Mouse (Mus musculus): Measurements from ENCODE around the gene Vkorc1l1. TPM values are rescaled to one million over a fixed set of nuclear protein-coding genes. Genes with fewer than 3 reads are reported as not detected.
"Not testable (repeated sequence)": the region's sequence is repeated elsewhere in the genome, so short reads cannot be mapped to it uniquely, and the experiment has no call there.

Gene Vkorc1l1
- total RNA-seq (2021): 10 to 100 TPM; 14.6 to 15.9 TPM
- long read RNA-seq, experiment 1, full-length matches to known transcripts: 24 of 27 reads
- long read RNA-seq, experiment 1, partial matches to known transcripts: 0 of 27 reads
- long read RNA-seq, experiment 1, other reads (novel, unspliced or antisense): 3 of 27 reads
- long read RNA-seq, experiment 2, transcript Vkorc1l1-201 (3 exons, 3,112 nt): major isoform, 10 of 13 reads
- long read RNA-seq, experiment 2, partial matches to known transcripts: 0 of 13 reads
- long read RNA-seq, experiment 2, other reads (novel, unspliced or antisense): 3 of 13 reads

GRCm38 (mm10) chr5:129941495-129942045 is at the start of gene Vkorc1l1:
Gene Vkorc1l1, plus strand, starts transcription at chr5:129941970.
- intact Hi-C loops (cut with DNase I): no loop called here
- DNase-seq: peak; percentile 99

DNA sequence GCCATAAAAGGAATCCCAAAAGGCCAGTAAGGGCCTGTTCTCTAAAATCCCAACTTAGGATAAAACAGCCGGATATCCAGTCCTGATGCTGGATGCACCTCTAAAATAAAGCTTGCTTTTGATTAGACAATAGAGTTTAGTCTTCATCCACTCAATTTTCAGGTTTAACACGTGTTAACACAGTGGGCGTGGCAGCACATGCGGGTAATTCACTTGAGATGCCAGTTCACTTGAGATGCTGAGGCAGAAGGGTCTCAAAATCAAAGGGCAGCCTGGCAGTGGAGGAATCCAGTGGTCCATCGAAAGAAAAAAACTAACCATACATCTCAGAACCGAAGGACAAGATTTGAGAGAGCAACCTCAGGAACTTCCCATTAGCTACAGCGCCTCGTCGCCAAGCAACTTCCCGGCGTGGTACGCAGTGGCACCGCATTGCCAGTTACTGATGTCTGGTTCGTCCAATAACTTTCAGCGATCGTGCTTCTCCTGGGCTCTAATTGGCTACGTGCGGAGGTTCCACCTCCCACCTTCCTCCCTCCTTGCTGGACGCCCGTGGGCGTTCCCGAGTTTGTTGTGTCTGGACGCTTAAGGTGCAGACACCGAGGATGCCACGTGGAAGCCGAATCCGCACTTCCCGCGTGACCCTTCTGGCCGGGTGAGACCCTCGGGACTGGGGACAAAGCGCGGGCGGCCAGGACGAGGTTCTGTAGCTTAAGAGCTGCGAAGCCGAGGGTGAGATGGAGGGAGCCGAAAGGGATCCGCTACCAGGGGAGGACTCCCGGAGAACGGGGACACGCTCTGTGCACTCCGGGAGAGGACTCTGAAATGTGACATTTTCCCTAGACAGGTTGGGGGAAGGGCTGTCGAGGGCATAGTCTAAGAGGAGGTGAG is 46.3 kb upstream of the Vkorc1l1 start, which contains the start of gene Zbed5:
Gene Zbed5 (plus strand): TSS at position 526 of the 891 bp plus-strand sequence.
- DNase-seq: peak; percentile 84 to 87
- intact Hi-C loops (cut with DNase I): no loop called here

GRCm38 (mm10) chr5:129898449-129898848 is 43.3 kb upstream of the Vkorc1l1 start, which contains the start of gene Phkg1:
Gene Phkg1, minus strand, starts transcription at chr5:129898549.
- DNase-seq: no peak
- intact Hi-C loops (cut with DNase I): no loop called here

GRCm38 (mm10) chr5:129907775-129908174 is 34.0 kb upstream of the Vkorc1l1 start:
- intact Hi-C loops (cut with DNase I): no loop called here
- DNase-seq: no peak

DNA sequence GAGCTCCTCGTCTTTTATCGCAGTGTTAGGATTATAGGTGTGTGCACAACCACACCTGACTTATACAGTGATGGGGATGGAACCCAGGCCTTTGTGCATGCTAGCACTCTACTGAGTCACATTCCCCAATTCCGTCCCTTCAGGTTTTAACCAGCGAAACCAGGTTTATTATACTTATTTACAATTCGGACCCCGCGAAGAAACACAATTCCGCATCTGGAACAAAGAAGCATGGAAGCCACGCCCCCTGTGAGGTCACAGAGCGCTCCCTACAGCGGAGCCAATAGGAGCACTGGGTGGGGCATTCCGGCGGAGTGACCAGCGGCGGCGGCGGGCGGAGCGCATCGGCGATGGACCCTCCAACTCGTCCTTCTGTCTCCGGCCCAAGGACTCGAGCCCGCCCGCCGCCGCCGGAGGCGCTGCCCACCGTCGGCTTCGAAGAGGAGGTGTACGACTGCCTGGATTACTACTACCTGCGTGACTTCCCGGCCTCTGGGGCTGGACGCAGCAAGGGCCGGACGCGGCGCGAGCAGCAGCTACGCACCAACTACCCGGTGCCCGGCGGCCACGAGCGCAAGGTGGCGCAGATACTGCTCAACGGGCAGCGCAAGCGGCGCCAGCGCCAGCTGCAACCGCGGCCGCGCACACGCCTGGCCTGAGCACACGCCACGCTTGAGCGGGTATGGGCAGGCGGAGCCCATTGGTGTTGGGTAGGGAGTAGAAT is 33.4 kb upstream of the Vkorc1l1 start, which contains the start of gene Nupr1l:
Gene Nupr1l (plus strand): TSS at position 299 of the 724 bp plus-strand sequence.
- peak; percentile 90 to 91 for DNase-seq

DNA sequence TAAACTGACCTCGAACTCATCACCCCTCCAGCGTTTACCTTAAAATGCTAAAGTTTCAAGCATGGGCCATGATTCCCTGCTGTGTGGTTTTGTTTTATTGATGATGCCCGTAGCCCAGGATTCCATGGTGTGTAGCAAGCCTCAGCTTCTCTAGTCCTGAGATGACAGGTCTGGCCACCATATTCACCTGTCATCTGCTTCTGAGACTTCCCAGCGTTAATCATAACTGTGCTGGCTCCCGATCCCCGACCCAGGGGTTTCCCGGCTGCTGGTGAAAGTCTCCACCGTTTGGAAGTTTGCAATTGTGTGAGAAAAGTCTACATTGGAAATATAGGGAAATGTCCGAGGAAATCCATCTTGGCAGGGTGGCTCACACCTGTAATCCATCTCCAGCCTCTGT is 32.6 kb upstream of the Vkorc1l1 start:
- DNase-seq: no peak
- intact Hi-C loops (cut with DNase I): no loop called here

More for the DNA sequence above, 33.4 kb upstream of the Vkorc1l1 start, which contains the start of gene Nupr1l:
- intact Hi-C loops (cut with DNase I): no loop called here

DNA sequence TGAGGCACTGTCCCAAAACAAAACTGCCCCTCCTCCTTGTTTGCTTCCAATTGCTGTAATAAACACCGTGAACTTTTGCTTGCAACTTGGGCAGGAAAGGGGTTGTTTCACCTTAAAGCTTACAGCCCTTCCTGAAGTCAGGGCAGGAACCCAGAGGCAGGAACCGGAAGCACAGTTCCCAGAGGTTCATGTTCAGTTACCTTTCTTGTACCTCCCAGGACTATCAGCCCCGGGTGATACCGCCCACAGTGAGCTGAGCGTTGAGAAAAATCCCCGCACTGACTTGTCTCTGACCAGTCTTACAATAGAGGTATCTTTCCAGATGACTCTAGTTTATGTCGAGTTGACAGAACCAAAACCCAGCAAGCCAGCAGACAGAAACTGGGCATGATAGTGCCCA is 32.2 kb upstream of the Vkorc1l1 start:
- intact Hi-C loops (cut with DNase I): no loop called here

DNA sequence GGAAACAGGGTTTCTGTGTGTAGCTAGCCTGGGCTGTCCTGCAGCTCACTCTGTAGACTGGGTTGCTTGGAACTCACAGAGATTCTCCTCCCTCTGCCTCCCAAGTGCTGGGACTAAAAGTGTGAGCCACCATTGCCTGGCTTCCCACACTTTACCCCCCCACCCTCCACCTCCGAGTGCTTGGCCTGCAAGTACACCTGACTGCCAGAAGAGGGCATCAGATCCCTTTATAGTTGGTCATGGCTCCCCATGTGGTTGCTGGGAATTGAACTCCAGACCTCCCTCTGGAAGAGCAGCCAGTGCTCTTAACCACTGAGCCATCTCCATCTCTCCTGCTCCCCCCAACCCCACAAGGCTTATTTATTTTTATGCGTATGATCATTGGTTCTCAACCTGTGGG is 27.7 kb upstream of the Vkorc1l1 start:
- intact Hi-C loops (cut with DNase I): loop anchor here (10.0 kb wide), 1 partner anchor 251 kb away; no protein-coding TSS in a partner anchor
- peak in 1 of 2 experiments; percentile 19 for DNase-seq

More for the DNA sequence above, 32.2 kb upstream of the Vkorc1l1 start:
- DNase-seq: no peak

GRCm38 (mm10) chr5:129915491-129915890 is 26.3 kb upstream of the Vkorc1l1 start:
- intact Hi-C loops (cut with DNase I): loop anchor here (10.0 kb wide), 1 partner anchor 249 kb away; no protein-coding TSS in a partner anchor
- DNase-seq: not testable (repeated sequence)

- intact Hi-C loops (cut with DNase I): loop anchor here (10.0 kb wide), 1 partner anchor 247 kb away; no protein-coding TSS in a partner anchor
- DNase-seq: no peak
Measured at GRCm38 (mm10) chr5:129918065-129918651, 23.6 kb upstream of the Vkorc1l1 start.

DNA sequence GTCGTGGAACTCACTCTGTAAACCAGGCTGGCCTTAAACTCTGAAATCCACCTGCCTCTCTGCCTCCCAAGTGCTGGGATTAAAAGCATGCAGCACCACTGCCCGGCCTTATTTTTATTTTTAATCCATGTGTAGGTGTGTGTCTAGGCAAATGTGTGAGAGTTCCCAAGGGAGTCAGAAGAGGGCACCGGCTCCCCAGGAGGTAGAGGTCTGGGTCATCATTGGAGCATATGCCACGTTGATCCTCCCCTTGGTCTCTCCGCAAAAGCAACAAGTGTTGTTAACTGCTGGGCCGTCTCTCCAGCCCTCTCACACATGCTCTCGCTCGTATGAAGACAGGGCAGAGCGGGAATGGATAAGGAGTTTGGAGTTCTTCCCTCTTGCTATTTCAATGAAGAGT is 23.0 kb upstream of the Vkorc1l1 start:
- intact Hi-C loops (cut with DNase I): loop anchor here (10.0 kb wide), 1 partner anchor 246 kb away; no protein-coding TSS in a partner anchor
- no peak for DNase-seq

DNA sequence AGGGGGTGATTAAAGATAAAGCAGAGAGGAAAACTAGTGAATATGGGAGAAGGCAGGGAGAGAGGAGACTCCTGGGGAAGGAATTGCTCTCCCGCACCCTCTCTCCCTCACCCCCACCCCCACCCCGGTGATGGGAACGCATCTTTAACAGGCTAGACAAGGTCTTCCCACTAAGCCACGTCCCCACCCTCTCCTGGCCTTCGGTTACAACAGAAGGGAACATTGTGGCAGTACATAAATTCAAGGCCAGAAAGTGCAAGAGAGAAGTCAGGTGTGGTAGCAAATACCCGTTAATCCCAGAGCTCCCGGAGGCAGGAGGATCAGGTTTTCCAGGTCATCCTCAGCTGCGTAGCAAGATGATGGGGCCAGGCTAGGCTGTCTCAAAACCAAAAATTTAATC is 22.4 kb upstream of the Vkorc1l1 start:
- intact Hi-C loops (cut with DNase I): loop anchor here (10.0 kb wide), 1 partner anchor 245 kb away; no protein-coding TSS in a partner anchor
- no peak for DNase-seq

- DNase-seq: no peak
- intact Hi-C loops (cut with DNase I): no loop called here
Measured at GRCm38 (mm10) chr5:129921972-129922371, 19.8 kb upstream of the Vkorc1l1 start.

GRCm38 (mm10) chr5:129924820-129925452 is 16.8 kb upstream of the Vkorc1l1 start:
- DNase-seq: no peak
- intact Hi-C loops (cut with DNase I): no loop called here

DNA sequence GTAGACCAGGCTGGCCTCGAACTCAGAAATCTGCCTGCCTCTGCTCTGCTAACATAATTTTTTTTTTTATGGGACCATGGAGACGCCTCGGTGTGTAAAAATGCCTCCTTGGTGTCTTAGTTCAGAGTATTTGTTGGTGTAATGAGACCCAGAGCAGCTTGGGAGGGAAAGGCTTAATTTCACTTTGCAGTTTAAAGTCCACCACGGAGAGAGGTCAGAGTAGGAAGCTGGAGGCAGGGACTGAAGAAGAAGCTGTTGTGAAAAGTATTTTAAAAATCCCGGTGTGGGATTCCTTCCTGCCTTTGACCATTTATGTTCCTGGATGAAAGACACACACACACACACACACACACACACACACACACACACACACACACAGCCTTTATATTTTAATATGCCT is 15.8 kb upstream of the Vkorc1l1 start:
- DNase-seq: no peak
- intact Hi-C loops (cut with DNase I): no loop called here

- no peak for DNase-seq
Measured at GRCm38 (mm10) chr5:129929924-129930855, 11.6 kb upstream of the Vkorc1l1 start.

DNA sequence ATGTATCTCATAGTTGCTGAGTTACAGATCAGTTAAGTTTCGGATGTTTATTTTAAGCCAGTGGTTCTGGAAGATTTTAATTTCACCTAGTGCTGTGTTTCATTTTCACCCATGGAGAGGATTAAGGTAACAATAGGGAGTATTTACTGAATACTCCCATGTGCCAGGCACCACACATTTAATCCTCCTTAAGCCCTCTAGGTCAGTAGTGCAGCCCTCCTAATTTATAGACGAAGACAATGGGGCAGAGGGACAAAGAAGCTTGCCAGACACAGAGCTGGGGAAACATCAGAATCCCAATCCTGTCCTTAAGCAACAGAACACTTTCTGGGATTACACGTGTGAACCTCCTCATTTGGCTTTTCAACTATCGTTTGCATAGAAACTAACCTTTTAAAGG is 4.8 kb upstream of the Vkorc1l1 start:
- intact Hi-C loops (cut with DNase I): no loop called here
- DNase-seq: no peak

More at GRCm38 (mm10) chr5:129929924-129930855, 11.6 kb upstream of the Vkorc1l1 start:
- intact Hi-C loops (cut with DNase I): no loop called here

DNA sequence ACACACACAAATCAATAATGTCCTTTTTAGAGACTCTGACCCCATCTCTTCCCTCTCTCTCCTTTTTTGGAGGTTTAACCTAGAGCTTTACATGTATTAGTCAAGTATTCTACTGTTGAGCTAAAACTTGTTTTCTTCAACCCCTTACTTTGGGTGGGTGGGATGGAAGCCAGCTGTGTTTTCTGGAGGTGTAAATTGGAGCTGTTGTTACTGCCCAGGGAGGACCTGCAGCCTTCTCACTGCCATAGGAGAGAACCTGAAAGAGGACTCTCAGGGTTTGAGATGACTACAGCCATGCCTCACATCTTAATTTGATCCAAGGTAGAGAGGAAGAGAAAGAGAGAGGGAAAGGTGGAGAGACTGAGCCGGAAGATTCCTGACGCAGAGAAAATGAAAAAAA is 1.5 kb upstream of the Vkorc1l1 start:
- DNase-seq: no peak
- intact Hi-C loops (cut with DNase I): no loop called here

Data from heart, postnatal 14 days (tissue).